Mouse (Mus musculus): Measurements from ENCODE around the gene Adam1a. TPM values are rescaled to one million over a fixed set of nuclear protein-coding genes. Genes with fewer than 3 reads are reported as not detected.
A peak's percentile ranks its signal among the peaks of the same experiment; 100 is the strongest.

Adam1a gene
- polyA plus RNA-seq, 2 experiments = 1.3 to 14.7 TPM

DNA sequence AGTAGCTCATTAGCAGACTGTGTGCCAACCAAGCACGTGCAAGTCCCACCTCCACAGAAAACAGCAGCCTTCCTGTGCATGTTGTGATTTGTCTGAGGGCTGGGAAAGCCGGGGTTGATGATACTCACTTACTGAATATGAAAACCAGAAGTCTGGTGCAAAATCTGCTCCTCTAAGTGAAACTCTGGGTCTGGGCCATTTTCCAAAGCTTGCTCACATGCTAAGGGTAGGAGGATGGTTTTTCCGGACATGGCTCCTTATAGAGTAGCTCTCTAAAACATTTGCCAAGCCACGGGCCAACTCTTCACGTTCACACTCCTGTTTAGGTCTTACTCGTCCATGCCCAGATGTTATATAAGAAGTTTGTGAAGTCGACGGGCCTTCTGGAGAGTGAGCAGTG is 52.0 kb downstream of the Adam1a start:
- DNase-seq (ENCODE audit: low spot score) (peak; percentile 18), ATAC-seq (ENCODE audit: low FRiP score, low read depth) (no peak)
- no peak overlapping the region for H3K4me2 ChIP-seq (replicated peaks; ENCODE audit: low read depth, low read length, severe bottlenecking)
- H3K4me3 ChIP-seq (replicated peaks; ENCODE audit: low read length) = no peak overlapping the region
- H3K9ac ChIP-seq (ENCODE audit: low read depth, low read length, severe bottlenecking) = no peak overlapping the region
- H3K27ac ChIP-seq (replicated peaks; ENCODE audit: low read depth, low read length) = no peak overlapping the region
- H3K36me3 ChIP-seq (ENCODE audit: control insufficient read depth, insufficient read depth, low read length) = no peaks in the 10 kb centered on the region
- no peaks in the 10 kb centered on the region for H3K27me3 ChIP-seq (ENCODE audit: control insufficient read depth, insufficient read depth, low read length)
- no peaks in the 10 kb centered on the region for H3K9me3 ChIP-seq (ENCODE audit: control insufficient read depth, low read length)
- no peaks in the 10 kb centered on the region for H3K4me1 ChIP-seq (ENCODE audit: control insufficient read depth, insufficient read depth, low read length)
- WGBS = 64% methylated on average over 8 of the region's 8 CpGs
- no peak for TF ChIP-seq POLR2A (IDR thresholded peaks at IDR 0.05; ENCODE audit: borderline replicate concordance, extremely low read depth, insufficient read depth, insufficient read length)

DNA sequence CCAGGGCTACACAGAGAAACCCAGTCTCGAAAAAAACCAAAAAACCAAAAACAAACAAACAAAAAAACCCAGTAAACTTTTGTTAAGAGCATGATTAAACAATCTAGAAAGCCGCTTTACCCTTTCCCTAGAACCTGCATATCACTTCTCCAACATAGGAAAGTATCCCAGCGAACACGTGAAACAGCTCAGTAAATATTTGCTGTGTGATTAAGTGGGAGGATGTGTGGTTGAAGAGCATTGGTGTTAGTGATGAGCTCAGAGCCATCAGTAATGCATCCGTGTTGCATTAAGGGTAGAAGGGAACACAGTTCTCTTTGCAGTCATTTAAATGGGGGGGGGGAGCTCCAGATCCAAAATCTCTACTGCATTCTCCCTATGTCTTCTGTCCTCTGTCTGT is 60.5 kb downstream of the Adam1a start:
- 80% methylated on average over 5 of the region's 5 CpGs for WGBS

DNA sequence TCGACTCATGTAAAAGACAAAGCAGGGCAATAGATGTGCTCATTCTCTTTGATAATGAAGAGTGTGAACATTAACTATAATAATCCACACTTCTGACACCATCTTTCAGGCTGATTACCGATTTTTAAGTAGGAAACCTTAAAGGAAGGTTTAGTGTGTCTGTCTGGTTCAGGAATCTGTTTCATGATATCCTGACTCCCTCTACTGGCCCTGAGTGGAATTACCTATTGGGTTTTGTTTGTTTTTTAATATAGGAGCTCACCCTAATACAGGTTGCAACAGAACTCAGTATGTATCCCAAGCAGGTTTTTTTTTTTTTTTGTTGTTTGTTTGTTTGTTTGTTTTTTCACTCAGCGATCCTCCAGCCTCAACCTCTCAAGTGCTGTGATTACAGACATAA is 67.6 kb downstream of the Adam1a start:
- Histone ChIP-seq H3K9me3 (ENCODE audit: control insufficient read depth, low read length) (no peaks in the 10 kb centered on the region), H3K27ac (replicated peaks; ENCODE audit: low read depth, low read length) (no peak overlapping the region), H3K27me3 (ENCODE audit: control insufficient read depth, insufficient read depth, low read length) (no peaks in the 10 kb centered on the region), H3K4me2 (replicated peaks; ENCODE audit: low read depth, low read length, severe bottlenecking) (no peak overlapping the region), H3K9ac (ENCODE audit: low read depth, low read length, severe bottlenecking) (no peak overlapping the region), H3K36me3 (ENCODE audit: control insufficient read depth, insufficient read depth, low read length) (no peaks in the 10 kb centered on the region), H3K4me3 (replicated peaks; ENCODE audit: low read length) (no peak overlapping the region), H3K4me1 (ENCODE audit: control insufficient read depth, insufficient read depth, low read length) (no peaks in the 10 kb centered on the region)
- WGBS = 33% methylated on average over 3 of the region's 3 CpGs
- no peak for TF ChIP-seq POLR2A (IDR thresholded peaks at IDR 0.05; ENCODE audit: borderline replicate concordance, extremely low read depth, insufficient read depth, insufficient read length)
- ATAC-seq (ENCODE audit: low FRiP score, low read depth) = no peak
- peak; percentile 86 for DNase-seq (ENCODE audit: low spot score)

More for the DNA sequence above, 60.5 kb downstream of the Adam1a start:
- Histone ChIP-seq H3K36me3 (ENCODE audit: control insufficient read depth, insufficient read depth, low read length) (no peaks in the 10 kb centered on the region), H3K4me3 (replicated peaks; ENCODE audit: low read length) (no peak overlapping the region), H3K4me2 (replicated peaks; ENCODE audit: low read depth, low read length, severe bottlenecking) (no peak overlapping the region), H3K9me3 (ENCODE audit: control insufficient read depth, low read length) (no peaks in the 10 kb centered on the region), H3K9ac (ENCODE audit: low read depth, low read length, severe bottlenecking) (no peak overlapping the region), H3K27me3 (ENCODE audit: control insufficient read depth, insufficient read depth, low read length) (no peaks in the 10 kb centered on the region), H3K4me1 (ENCODE audit: control insufficient read depth, insufficient read depth, low read length) (no peaks in the 10 kb centered on the region), H3K27ac (replicated peaks; ENCODE audit: low read depth, low read length) (no peak overlapping the region)
- no peak for TF ChIP-seq POLR2A (IDR thresholded peaks at IDR 0.05; ENCODE audit: borderline replicate concordance, extremely low read depth, insufficient read depth, insufficient read length)
- DNase-seq (ENCODE audit: low spot score) (no peak), ATAC-seq (ENCODE audit: low FRiP score, low read depth) (no peak)

DNA sequence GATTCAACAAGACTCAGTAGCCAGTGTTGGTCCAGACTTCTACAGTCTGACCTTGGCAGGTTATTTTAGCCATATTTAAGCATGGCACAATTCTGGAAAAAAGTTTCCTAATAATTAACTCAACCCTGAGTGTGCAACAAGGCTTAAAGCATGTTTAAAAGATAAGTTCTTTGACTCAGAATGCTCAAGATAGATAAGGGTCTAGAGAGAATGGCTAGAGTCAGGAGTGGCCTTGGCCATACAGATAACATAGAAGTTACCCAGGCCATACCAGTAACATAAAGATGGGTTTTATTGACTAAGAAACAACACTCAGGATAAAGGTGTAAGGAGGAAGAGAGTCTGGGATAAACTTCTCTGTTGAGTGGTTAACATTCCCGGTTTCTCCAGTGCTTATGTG is 69.2 kb downstream of the Adam1a start:
- no peak for ATAC-seq (ENCODE audit: low FRiP score, low read depth)
- Histone ChIP-seq H3K36me3 (ENCODE audit: control insufficient read depth, insufficient read depth, low read length) (no peaks in the 10 kb centered on the region), H3K4me3 (replicated peaks; ENCODE audit: low read length) (no peak overlapping the region), H3K9me3 (ENCODE audit: control insufficient read depth, low read length) (no peaks in the 10 kb centered on the region), H3K9ac (ENCODE audit: low read depth, low read length, severe bottlenecking) (no peak overlapping the region), H3K27ac (replicated peaks; ENCODE audit: low read depth, low read length) (no peak overlapping the region), H3K27me3 (ENCODE audit: control insufficient read depth, insufficient read depth, low read length) (no peaks in the 10 kb centered on the region), H3K4me1 (ENCODE audit: control insufficient read depth, insufficient read depth, low read length) (no peaks in the 10 kb centered on the region), H3K4me2 (replicated peaks; ENCODE audit: low read depth, low read length, severe bottlenecking) (no peak overlapping the region)
- TF ChIP-seq POLR2A (IDR thresholded peaks at IDR 0.05; ENCODE audit: borderline replicate concordance, extremely low read depth, insufficient read depth, insufficient read length) = no peak
- 86% methylated on average over 1 of the region's 1 CpGs for WGBS
- DNase-seq (ENCODE audit: low spot score) = no peak

DNA sequence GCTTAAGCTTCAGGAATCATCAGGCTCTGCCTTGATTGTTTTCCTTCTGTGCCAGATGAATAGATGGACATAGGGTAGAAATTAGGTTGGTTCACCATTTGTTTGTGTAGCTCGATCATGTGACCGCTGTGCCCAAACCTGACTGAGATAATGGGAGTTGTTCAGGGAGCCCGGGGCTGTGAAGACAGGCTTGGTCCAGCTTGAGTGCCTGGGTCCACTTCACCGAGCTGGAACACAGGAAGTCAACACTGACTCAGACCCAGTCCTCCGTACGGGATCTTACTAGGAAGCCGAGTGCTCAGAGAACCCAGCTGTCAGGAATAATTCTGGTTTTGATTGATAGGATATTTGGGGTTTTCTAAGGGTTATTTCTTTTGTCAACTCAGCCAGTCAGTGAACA is 70.7 kb downstream of the Adam1a start:
- no peaks in the 10 kb centered on the region for H3K4me1 ChIP-seq (ENCODE audit: control insufficient read depth, insufficient read depth, low read length)
- no peaks in the 10 kb centered on the region for H3K9me3 ChIP-seq (ENCODE audit: control insufficient read depth, low read length)
- no peak overlapping the region for H3K9ac ChIP-seq (ENCODE audit: low read depth, low read length, severe bottlenecking)
- 80% methylated on average over 7 of the region's 7 CpGs for WGBS
- no peak for TF ChIP-seq POLR2A (IDR thresholded peaks at IDR 0.05; ENCODE audit: borderline replicate concordance, extremely low read depth, insufficient read depth, insufficient read length)
- H3K27me3 ChIP-seq (ENCODE audit: control insufficient read depth, insufficient read depth, low read length) = no peaks in the 10 kb centered on the region
- H3K27ac ChIP-seq (replicated peaks; ENCODE audit: low read depth, low read length) = no peak overlapping the region
- H3K4me2 ChIP-seq (replicated peaks; ENCODE audit: low read depth, low read length, severe bottlenecking) = no peak overlapping the region
- H3K36me3 ChIP-seq (ENCODE audit: control insufficient read depth, insufficient read depth, low read length) = no peaks in the 10 kb centered on the region
- ATAC-seq (ENCODE audit: low FRiP score, low read depth) (no peak), DNase-seq (ENCODE audit: low spot score) (no peak)
- no peak overlapping the region for H3K4me3 ChIP-seq (replicated peaks; ENCODE audit: low read length)

DNA sequence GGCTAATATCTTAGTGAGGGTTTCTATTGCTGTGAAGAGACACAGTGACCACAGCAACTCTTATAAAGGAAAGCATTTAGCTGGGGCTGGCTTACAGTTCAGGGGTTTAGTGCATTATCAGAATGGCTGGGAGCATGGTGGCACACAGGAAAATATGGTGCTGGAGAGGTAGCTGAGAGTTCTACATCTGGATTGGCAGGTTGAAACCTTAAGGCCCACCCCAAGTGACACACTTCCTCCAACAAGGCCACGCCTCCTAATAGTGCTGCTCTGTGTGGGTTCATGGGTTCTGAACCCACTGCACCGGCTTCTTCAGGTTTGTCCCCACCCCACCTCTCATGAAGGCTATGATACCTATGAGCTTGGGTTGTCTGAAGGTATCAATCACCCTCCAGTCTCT is 72.9 kb downstream of the Adam1a start:
- ATAC-seq (ENCODE audit: low FRiP score, low read depth) = no peak

More for the DNA sequence above, 72.9 kb downstream of the Adam1a start:
- H3K4me2 ChIP-seq (replicated peaks; ENCODE audit: low read depth, low read length, severe bottlenecking) = no peak overlapping the region
- no peak for DNase-seq (ENCODE audit: low spot score)
- H3K9me3 ChIP-seq (ENCODE audit: control insufficient read depth, low read length) = no peaks in the 10 kb centered on the region
- no peaks in the 10 kb centered on the region for H3K4me1 ChIP-seq (ENCODE audit: control insufficient read depth, insufficient read depth, low read length)
- no peak overlapping the region for H3K9ac ChIP-seq (ENCODE audit: low read depth, low read length, severe bottlenecking)
- no peak overlapping the region for H3K4me3 ChIP-seq (replicated peaks; ENCODE audit: low read length)
- WGBS = 90% methylated on average over 2 of the region's 2 CpGs
- H3K27me3 ChIP-seq (ENCODE audit: control insufficient read depth, insufficient read depth, low read length) = no peaks in the 10 kb centered on the region
- no peak for TF ChIP-seq POLR2A (IDR thresholded peaks at IDR 0.05; ENCODE audit: borderline replicate concordance, extremely low read depth, insufficient read depth, insufficient read length)
- H3K36me3 ChIP-seq (ENCODE audit: control insufficient read depth, insufficient read depth, low read length) = no peaks in the 10 kb centered on the region
- no peak overlapping the region for H3K27ac ChIP-seq (replicated peaks; ENCODE audit: low read depth, low read length)
